ENCODE assay signal across 10 mouse cellular contexts in genomic region chr5:9495456-9495855, GRCm38 (mm10).
DNase-seq lines count a peak whose midpoint lies in the region.
"Had no signal": no experiment of that assay in that cellular context is flagged by ENCODE, and none has a peak within 500 bp of the region (broad histone marks: within the 10 kb centered on the region; RNA-seq: fewer than 3 reads in every experiment).

No protein-coding gene starts in this region.

- intact Hi-C loops in heart, postnatal 25 days (cut with DNase I): no loop called here
- intact Hi-C loops in left cerebral cortex, postnatal 36 days (cut with DNase I): loop anchor here (2.0 to 5.0 kb wide), 2 partner anchors 75 to 172 kb away; no protein-coding TSS in a partner anchor

- DNase-seq in heart, adult 11 months: peak; percentile 67
- no peak for DNase-seq in heart, postnatal 25 days (ENCODE audit: low spot score)
- peak; percentile 29 for DNase-seq in cerebellum, adult 11-12 months
- DNase-seq in frontal cortex, postnatal 10 days (ENCODE audit: low spot score in 2 of 2): peak; percentile 19 to 40
- DNase-seq in left cerebral cortex, postnatal 36 days (ENCODE audit: low spot score in 2 of 2): peak; percentile 55 to 73
- no peak for DNase-seq in thymus, postnatal 14 days
- no peak for DNase-seq in adrenal gland, adult 18-20 months (ENCODE audit: low spot score in 2 of 2)
- DNase-seq in urinary bladder, adult 2 months (ENCODE audit: low spot score): no peak
- DNase-seq: lung, embryonic 14.5 days; thymus, postnatal 25 days had no signal

Comparison
In these comparisons a context has a peak if more than half of its experiments do, and no peak if none do; other contexts are left out.
1. DNase-seq: peak in heart, adult 11 months (single experiment), cerebellum, adult 11-12 months (single experiment), frontal cortex, postnatal 10 days (2 of 2) and left cerebral cortex, postnatal 36 days (2 of 2); none in heart, postnatal 25 days (single experiment), thymus, postnatal 14 days (single experiment), adrenal gland, adult 18-20 months (0 of 2) and urinary bladder, adult 2 months (single experiment).